Mouse (Mus musculus) lung, postnatal 0 days (tissue): ENCODE results near the gene Nek6.

Source experiments
- CTCF ChIP-seq: IDR thresholded peaks from 2 replicates; pipeline ENCODE4 v1.5.1; 2016; ENCODE audit warnings: antibody characterized with exemption, mild to moderate bottlenecking
- EP300 ChIP-seq: IDR thresholded peaks from 2 replicates; pipeline ENCODE4 v1.6.1; 2016; ENCODE audit warnings: antibody characterized with exemption, mild to moderate bottlenecking, control low read depth

DNA sequence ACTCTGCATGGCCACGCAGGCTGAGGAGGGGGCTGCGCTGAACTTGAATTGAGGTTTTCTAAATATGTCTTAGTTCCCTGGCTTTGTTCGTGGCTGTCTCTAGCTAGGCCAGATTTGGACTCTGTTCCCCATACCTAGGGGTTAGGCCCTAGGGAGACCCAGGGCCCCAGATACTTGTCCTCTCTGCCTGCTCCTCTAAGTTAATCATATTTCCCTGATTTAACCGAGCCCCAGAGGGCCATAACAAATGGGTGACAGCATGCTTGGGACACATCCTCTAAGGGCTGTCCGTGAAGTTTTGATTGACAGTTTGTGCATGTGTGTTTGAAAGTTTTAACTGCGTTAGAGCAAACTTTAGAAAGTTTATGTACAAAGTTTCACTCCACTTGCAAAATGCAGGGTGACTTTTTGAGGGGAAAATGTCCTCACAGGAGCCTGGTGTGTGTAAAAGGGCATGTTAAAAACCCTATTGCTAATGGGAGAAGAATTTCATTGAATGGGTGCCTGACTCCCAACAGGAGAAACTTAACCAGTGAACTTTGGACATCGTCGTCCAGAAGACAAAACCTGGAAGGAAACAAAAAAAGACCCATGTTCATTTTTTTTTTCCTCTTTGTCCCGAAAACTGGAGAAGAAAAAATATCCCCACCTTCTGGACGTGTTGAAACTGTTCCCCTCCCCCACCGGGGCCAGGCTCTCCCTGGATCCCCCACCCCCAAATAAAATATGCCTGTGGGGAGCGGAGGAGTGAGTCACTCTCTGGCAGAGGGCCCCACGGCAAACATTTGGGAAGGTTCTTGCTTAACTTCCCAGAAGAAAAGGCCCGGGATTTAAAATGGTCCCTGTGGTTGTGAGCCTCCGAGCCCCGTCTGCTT, 1.1 kb downstream of the Nek6 start:
- no peak for TF ChIP-seq CTCF
- no peak for TF ChIP-seq EP300
